Mouse (Mus musculus): ENCODE results near the gene Gcnt2. TPM values are rescaled to one million over a fixed set of nuclear protein-coding genes. Genes with fewer than 3 reads are reported as not detected.
"Not testable (repeated sequence)": the region's sequence is repeated elsewhere in the genome, so short reads cannot be mapped to it uniquely, and the experiment has no call there.

The Gcnt2 gene
- polyA plus RNA-seq, 1 experiment from 2014 or later: 2.3 TPM

DNA sequence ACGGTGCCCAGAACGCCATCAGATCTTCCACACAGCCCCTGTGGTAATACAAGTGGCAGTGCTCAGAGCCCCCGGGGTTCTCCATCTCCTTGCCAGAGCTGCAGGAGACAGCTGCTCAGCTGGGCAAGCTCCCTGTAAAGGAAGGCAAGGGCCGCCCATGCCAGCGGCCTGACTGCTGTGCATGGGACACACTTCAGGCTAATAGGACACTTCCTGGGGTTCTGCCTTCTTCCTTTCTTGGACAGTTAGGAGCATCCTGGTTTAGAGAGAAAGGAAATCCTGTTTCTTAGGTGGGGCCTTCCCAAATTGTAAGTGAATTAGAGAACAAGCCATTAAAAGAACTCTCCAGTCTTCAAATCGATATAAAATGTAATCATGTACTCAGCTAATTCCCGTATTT, 32.5 kb downstream of the Gcnt2 start:
- Histone ChIP-seq H3K4me3 (ENCODE audit: low read depth, low read length) (no peak overlapping the region), H3K36me3 (ENCODE audit: control insufficient read depth, insufficient read depth, low read length) (no peaks in the 10 kb centered on the region), H3K9me3 (ENCODE audit: control insufficient read depth, low read length) (no peaks in the 10 kb centered on the region), H3K9ac (ENCODE audit: low read length) (no peak overlapping the region), H3K4me1 (ENCODE audit: control insufficient read depth, insufficient read depth, low read length) (0 out of 2 replicates have a peak, but pooled peaks cover 2% of the 10 kb centered on the region), H3K27me3 (ENCODE audit: control insufficient read depth, insufficient read depth, low read length) (no peaks in the 10 kb centered on the region), H3K4me2 (ENCODE audit: low read depth, severe bottlenecking) (no peak overlapping the region), H3K27ac (replicated peaks; ENCODE audit: low read depth, low read length) (no peak overlapping the region)
- DNase-seq (ENCODE audit: low spot score) (no peak), ATAC-seq (ENCODE audit: insufficient number of reproducible peaks, low FRiP score, low TSS enrichment, low read depth) (no peak)
- 86% methylated on average over 7 of the region's 7 CpGs for WGBS

- H3K4me1 ChIP-seq (ENCODE audit: control insufficient read depth, insufficient read depth, low read length): 0 out of 2 replicates have a peak, but pooled peaks cover 2% of the 10 kb centered on the region
- H3K4me2 ChIP-seq (ENCODE audit: low read depth, severe bottlenecking): no peak overlapping the region
- no peaks in the 10 kb centered on the region for H3K36me3 ChIP-seq (ENCODE audit: control insufficient read depth, insufficient read depth, low read length)
- 87% methylated on average over 4 of the region's 4 CpGs for WGBS
- DNase-seq (ENCODE audit: low spot score): no peak
- H3K4me3 ChIP-seq (ENCODE audit: low read depth, low read length): no peak overlapping the region
- no peak overlapping the region for H3K27ac ChIP-seq (replicated peaks; ENCODE audit: low read depth, low read length)
- H3K9ac ChIP-seq (ENCODE audit: low read length): no peak overlapping the region
- H3K9me3 ChIP-seq (ENCODE audit: control insufficient read depth, low read length): no peaks in the 10 kb centered on the region
- no peak for ATAC-seq (ENCODE audit: insufficient number of reproducible peaks, low FRiP score, low TSS enrichment, low read depth)
- H3K27me3 ChIP-seq (ENCODE audit: control insufficient read depth, insufficient read depth, low read length): no peaks in the 10 kb centered on the region
Measured at GRCm38 (mm10) chr13:40892547-40892946, 33.0 kb downstream of the Gcnt2 start.

- H3K4me2 ChIP-seq (ENCODE audit: low read depth, severe bottlenecking): no peak overlapping the region
- H3K4me1 ChIP-seq (ENCODE audit: control insufficient read depth, insufficient read depth, low read length): no peaks in the 10 kb centered on the region
- no peaks in the 10 kb centered on the region for H3K27me3 ChIP-seq (ENCODE audit: control insufficient read depth, insufficient read depth, low read length)
- H3K36me3 ChIP-seq (ENCODE audit: control insufficient read depth, insufficient read depth, low read length): no peaks in the 10 kb centered on the region
- no peak overlapping the region for H3K27ac ChIP-seq (replicated peaks; ENCODE audit: low read depth, low read length)
- DNase-seq (ENCODE audit: low spot score): no peak
- H3K9me3 ChIP-seq (ENCODE audit: control insufficient read depth, low read length): no peaks in the 10 kb centered on the region
- H3K9ac ChIP-seq (ENCODE audit: low read length): no peak overlapping the region
- ATAC-seq (ENCODE audit: insufficient number of reproducible peaks, low FRiP score, low TSS enrichment, low read depth): no peak
- H3K4me3 ChIP-seq (ENCODE audit: low read depth, low read length): no peak overlapping the region
- WGBS: 70% methylated on average over 3 of the region's 3 CpGs
Measured at GRCm38 (mm10) chr13:40893573-40893972, 34.0 kb downstream of the Gcnt2 start.

GRCm38 (mm10) chr13:40898049-40898690, 38.6 kb downstream of the Gcnt2 start:
- not testable (repeated sequence) for H3K4me1 ChIP-seq (ENCODE audit: control insufficient read depth, insufficient read depth, low read length); DNase-seq (ENCODE audit: low spot score); H3K9me3 ChIP-seq (ENCODE audit: control insufficient read depth, low read length); H3K27me3 ChIP-seq (ENCODE audit: control insufficient read depth, insufficient read depth, low read length); H3K4me2 ChIP-seq (ENCODE audit: low read depth, severe bottlenecking); ATAC-seq (ENCODE audit: insufficient number of reproducible peaks, low FRiP score, low TSS enrichment, low read depth); H3K9ac ChIP-seq (ENCODE audit: low read length); H3K27ac ChIP-seq (replicated peaks; ENCODE audit: low read depth, low read length); H3K4me3 ChIP-seq (ENCODE audit: low read depth, low read length); H3K36me3 ChIP-seq (ENCODE audit: control insufficient read depth, insufficient read depth, low read length)
- WGBS: 93% methylated on average over 12 of the region's 14 CpGs

- ATAC-seq (ENCODE audit: insufficient number of reproducible peaks, low FRiP score, low TSS enrichment, low read depth) (no peak), DNase-seq (ENCODE audit: low spot score) (no peak)
- 93% methylated on average over 4 of the region's 4 CpGs for WGBS
- Histone ChIP-seq H3K4me1 (ENCODE audit: control insufficient read depth, insufficient read depth, low read length) (no peaks in the 10 kb centered on the region), H3K9ac (ENCODE audit: low read length) (no peak overlapping the region), H3K9me3 (ENCODE audit: control insufficient read depth, low read length) (no peaks in the 10 kb centered on the region), H3K27ac (replicated peaks; ENCODE audit: low read depth, low read length) (no peak overlapping the region), H3K36me3 (ENCODE audit: control insufficient read depth, insufficient read depth, low read length) (no peaks in the 10 kb centered on the region), H3K4me2 (ENCODE audit: low read depth, severe bottlenecking) (no peak overlapping the region), H3K27me3 (ENCODE audit: control insufficient read depth, insufficient read depth, low read length) (no peaks in the 10 kb centered on the region), H3K4me3 (ENCODE audit: low read depth, low read length) (no peak overlapping the region)
Measured at GRCm38 (mm10) chr13:40898698-40899097, 39.1 kb downstream of the Gcnt2 start.

DNA sequence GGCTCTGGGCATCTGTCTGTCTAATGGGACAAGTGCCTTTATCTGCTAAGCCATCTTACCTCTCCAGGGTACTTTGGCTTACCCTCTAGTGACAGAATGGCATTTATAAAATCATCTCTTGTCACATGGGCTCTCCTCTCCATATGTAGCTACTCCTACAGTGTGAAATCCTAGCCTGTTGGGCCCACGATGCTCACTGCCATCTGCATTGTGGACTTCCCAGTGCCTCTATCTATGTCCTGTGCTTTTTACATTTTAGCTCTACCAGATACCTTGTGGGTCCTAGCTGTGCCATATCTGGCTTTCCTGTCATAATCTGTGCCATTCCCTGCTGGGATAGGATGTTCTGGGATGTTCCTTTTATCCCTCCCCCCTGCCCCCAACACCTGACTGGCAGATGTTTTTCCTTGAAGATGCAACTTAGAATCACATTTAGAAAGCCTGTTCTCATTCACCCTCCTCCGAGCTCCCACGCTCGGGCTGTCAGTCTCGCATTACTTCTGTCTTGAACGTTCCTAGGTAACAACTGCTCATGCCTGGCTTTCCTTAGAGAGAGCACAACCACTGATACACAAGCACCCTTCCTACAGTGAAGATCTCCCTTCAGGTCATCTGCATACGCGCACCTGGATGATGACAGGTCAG, 39.9 kb downstream of the Gcnt2 start:
- Histone ChIP-seq H3K4me2 (ENCODE audit: low read depth, severe bottlenecking) (no peak overlapping the region), H3K27me3 (ENCODE audit: control insufficient read depth, insufficient read depth, low read length) (no peaks in the 10 kb centered on the region), H3K4me1 (ENCODE audit: control insufficient read depth, insufficient read depth, low read length) (no peaks in the 10 kb centered on the region), H3K9me3 (ENCODE audit: control insufficient read depth, low read length) (no peaks in the 10 kb centered on the region), H3K36me3 (ENCODE audit: control insufficient read depth, insufficient read depth, low read length) (no peaks in the 10 kb centered on the region), H3K9ac (ENCODE audit: low read length) (no peak overlapping the region), H3K27ac (replicated peaks; ENCODE audit: low read depth, low read length) (no peak overlapping the region), H3K4me3 (ENCODE audit: low read depth, low read length) (no peak overlapping the region)
- WGBS: 80% methylated on average over 8 of the region's 8 CpGs
- ATAC-seq (ENCODE audit: insufficient number of reproducible peaks, low FRiP score, low TSS enrichment, low read depth) (no peak), DNase-seq (ENCODE audit: low spot score) (no peak)

DNA sequence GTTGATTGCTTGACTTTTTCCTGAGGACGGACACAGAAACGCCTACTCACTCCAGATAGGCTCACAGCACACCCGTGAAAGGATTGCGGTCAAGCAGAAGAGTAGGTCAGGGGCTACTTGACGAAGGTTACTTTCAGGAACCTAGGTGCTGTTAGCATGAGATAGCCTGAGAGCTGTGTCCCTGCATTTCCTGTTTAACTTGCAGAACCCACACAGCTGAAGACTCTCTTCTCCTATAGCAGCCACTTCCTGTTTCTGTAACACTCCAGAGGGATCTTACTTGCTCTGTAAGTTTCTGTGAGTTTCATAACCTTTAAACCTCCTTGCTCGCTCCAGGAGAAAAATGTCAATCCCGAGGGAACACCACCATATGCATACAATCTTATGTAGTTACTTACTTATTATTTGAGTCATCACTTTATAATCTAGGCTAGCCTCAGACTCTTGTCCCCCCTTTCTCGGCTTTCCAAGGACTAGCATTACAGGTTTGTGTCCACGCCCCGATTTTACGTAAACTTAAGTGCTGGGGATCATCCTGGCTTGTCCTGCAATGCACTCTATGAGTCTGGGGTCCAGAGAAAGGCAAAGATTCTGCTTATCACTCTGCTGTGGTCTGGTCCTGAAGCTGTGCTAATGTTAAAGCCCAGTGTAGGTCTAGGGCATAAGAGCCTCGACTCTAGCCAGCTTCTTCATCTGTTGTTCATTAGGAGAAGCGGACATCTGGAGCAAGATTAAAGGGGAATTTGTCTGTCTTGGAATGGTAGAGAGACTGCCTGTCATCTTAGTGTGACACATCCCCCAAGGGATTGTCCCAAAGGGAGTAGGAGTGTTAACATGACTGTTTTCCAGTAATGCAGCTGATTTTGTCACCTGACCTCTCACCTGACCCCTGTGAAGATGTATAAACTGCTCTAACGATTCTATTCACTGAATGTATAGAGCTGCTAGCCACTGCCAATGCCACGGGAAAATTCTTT, 40.7 kb downstream of the Gcnt2 start:
- H3K9me3 ChIP-seq (ENCODE audit: control insufficient read depth, low read length): no peaks in the 10 kb centered on the region
- H3K4me2 ChIP-seq (ENCODE audit: low read depth, severe bottlenecking): no peak overlapping the region
- H3K27ac ChIP-seq (replicated peaks; ENCODE audit: low read depth, low read length): no peak overlapping the region
- no peaks in the 10 kb centered on the region for H3K36me3 ChIP-seq (ENCODE audit: control insufficient read depth, insufficient read depth, low read length)
- H3K4me3 ChIP-seq (ENCODE audit: low read depth, low read length): no peak overlapping the region
- no peak overlapping the region for H3K9ac ChIP-seq (ENCODE audit: low read length)
- no peak for ATAC-seq (ENCODE audit: insufficient number of reproducible peaks, low FRiP score, low TSS enrichment, low read depth)
- no peaks in the 10 kb centered on the region for H3K27me3 ChIP-seq (ENCODE audit: control insufficient read depth, insufficient read depth, low read length)
- H3K4me1 ChIP-seq (ENCODE audit: control insufficient read depth, insufficient read depth, low read length): no peaks in the 10 kb centered on the region
- no peak for DNase-seq (ENCODE audit: low spot score)
- WGBS: 65% methylated on average over 15 of the region's 15 CpGs

DNA sequence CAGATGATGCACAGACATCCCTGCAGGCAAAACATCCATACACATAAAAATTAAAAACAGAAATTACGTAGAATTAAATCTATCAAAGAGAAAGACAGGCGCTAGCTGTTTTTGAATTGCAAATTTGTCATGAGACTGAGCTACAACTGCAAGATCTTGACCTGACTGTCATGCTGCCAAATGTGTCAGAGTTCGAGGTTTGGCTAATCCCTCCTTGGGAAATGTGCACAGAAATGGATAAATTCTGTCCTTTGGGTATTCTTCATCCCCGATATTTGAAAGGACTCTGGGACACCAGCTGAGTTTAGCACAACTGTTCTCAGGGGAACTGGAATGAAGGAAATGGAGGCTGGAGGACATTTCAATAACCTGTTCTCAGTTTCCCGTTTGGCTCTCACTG, 41.7 kb downstream of the Gcnt2 start:
- no peaks in the 10 kb centered on the region for H3K36me3 ChIP-seq (ENCODE audit: control insufficient read depth, insufficient read depth, low read length)
- no peaks in the 10 kb centered on the region for H3K27me3 ChIP-seq (ENCODE audit: control insufficient read depth, insufficient read depth, low read length)
- no peak overlapping the region for H3K4me3 ChIP-seq (ENCODE audit: low read depth, low read length)
- DNase-seq (ENCODE audit: low spot score) (no peak), ATAC-seq (ENCODE audit: insufficient number of reproducible peaks, low FRiP score, low TSS enrichment, low read depth) (no peak)
- 94% methylated on average over 5 of the region's 5 CpGs for WGBS
- H3K27ac ChIP-seq (replicated peaks; ENCODE audit: low read depth, low read length): no peak overlapping the region
- no peaks in the 10 kb centered on the region for H3K4me1 ChIP-seq (ENCODE audit: control insufficient read depth, insufficient read depth, low read length)
- H3K9ac ChIP-seq (ENCODE audit: low read length): no peak overlapping the region
- no peaks in the 10 kb centered on the region for H3K9me3 ChIP-seq (ENCODE audit: control insufficient read depth, low read length)
- H3K4me2 ChIP-seq (ENCODE audit: low read depth, severe bottlenecking): no peak overlapping the region

Data from limb, embryonic 11.5 days (tissue).